Mouse (Mus musculus) kidney, embryonic 16.5 days (tissue): ENCODE measurements around the gene Sult1a1. TPM values are rescaled to one million over a fixed set of nuclear protein-coding genes. Genes with fewer than 3 reads are reported as not detected.

Source experiments
- ATAC-seq: fragments of 200-750 bp; cut with Nextera tagmentation; 2 replicates; pipeline ENCODE4 v1.8.0; 2017; ENCODE audit warnings: moderate TSS enrichment; ENCODE audit not compliant: low FRiP score, low TSS enrichment
- H3K27ac ChIP-seq: fragments of 300-500 bp; sonication (generic); 2 replicates; pipeline ENCODE4 v1.5.1; 2014; ENCODE audit warnings: low read length
- H3K27me3 ChIP-seq: fragments of 300-500 bp; sonication (generic); 2 replicates; pipeline ENCODE4 v1.6.1; 2014; ENCODE audit warnings: low read length, control low read depth, mixed read lengths; ENCODE audit not compliant: insufficient read depth
- H3K36me3 ChIP-seq: fragments of 300-500 bp; sonication (generic); 2 replicates; pipeline ENCODE4 v1.6.1; 2014; ENCODE audit warnings: low read length, control low read depth, mixed read lengths; ENCODE audit not compliant: insufficient read depth
- H3K4me1 ChIP-seq: fragments of 300-500 bp; sonication (generic); 2 replicates; pipeline ENCODE4 v1.6.1; 2014; ENCODE audit warnings: low read length, control low read depth, mixed read lengths; ENCODE audit not compliant: insufficient read depth
- H3K4me2 ChIP-seq: fragments of 300-500 bp; sonication (generic); replicated peaks from 2 replicates; pipeline ENCODE4 v1.6.1; 2014; ENCODE audit warnings: low read depth, low read length
- H3K4me3 ChIP-seq: fragments of 300-500 bp; sonication (generic); 2 replicates; pipeline ENCODE4 v1.5.1; 2014; ENCODE audit warnings: mild to moderate bottlenecking, low read length
- H3K9ac ChIP-seq: fragments of 300-500 bp; sonication (generic); replicated peaks from 2 replicates; pipeline ENCODE4 v1.6.1; 2014; ENCODE audit warnings: low read length
- H3K9me3 ChIP-seq: fragments of 300-500 bp; sonication (generic); 2 replicates; pipeline ENCODE4 v1.6.1; 2016; ENCODE audit warnings: low read length, control low read depth
- WGBS: fragments of 180-500 bp; shearing (Covaris S2); extraction: QIAGEN DNeasy Blood & Tissue Kit; methylation state at CpG from one replicate; pipeline ENCODE4 v1.1.7; 2014; 5-methylcytosine and 5-hydroxymethylcytosine counted together
- polyA plus RNA-seq: library from polyadenylated mRNA; unstranded; fragments of >200 nt; fragmentation: Nextera tagmentation; extraction: Ambion mirVana; gene quantifications from 2 replicates; pipeline ENCODE4 v1.2.1, GENCODE M21; 2015

Gene Sult1a1
- polyA plus RNA-seq, 1 experiment from 2014 or later, result 9.4 TPM

- H3K4me2 ChIP-seq, result no peak overlapping the region
- WGBS, result 63% methylated on average over 5 of the region's 5 CpGs
- 0 out of 2 replicates have a peak, but pooled peaks have one; percentile 23 for ATAC-seq
- H3K27me3 ChIP-seq, result no peaks in the 10 kb centered on the region
- H3K4me3 ChIP-seq, result no peak overlapping the region
- peaks cover 32% of the 10 kb centered on the region for H3K36me3 ChIP-seq
- no peak overlapping the region for H3K9ac ChIP-seq
- H3K4me1 ChIP-seq, result no peaks in the 10 kb centered on the region
- no peaks in the 10 kb centered on the region for H3K9me3 ChIP-seq
- H3K27ac ChIP-seq, result peak overlapping the region; percentile 89
These were observed 7.8 kb downstream of the Sult1a1 start for GRCm38 (mm10) chr7:126668452-126668851.

- no peak overlapping the region for H3K4me3 ChIP-seq
- H3K4me1 ChIP-seq, result no peaks in the 10 kb centered on the region
- ATAC-seq, result no peak
- H3K9me3 ChIP-seq, result no peaks in the 10 kb centered on the region
- 69% methylated on average over 9 of the region's 9 CpGs for WGBS
- no peaks in the 10 kb centered on the region for H3K27me3 ChIP-seq
- H3K9ac ChIP-seq, result no peak overlapping the region
- H3K4me2 ChIP-seq, result no peak overlapping the region
- no peak overlapping the region; the same call in 1 of the 2 replicates for H3K27ac ChIP-seq
- H3K36me3 ChIP-seq, result peaks cover 26% of the 10 kb centered on the region
These were observed 8.6 kb downstream of the Sult1a1 start for GRCm38 (mm10) chr7:126667495-126668090.

DNA sequence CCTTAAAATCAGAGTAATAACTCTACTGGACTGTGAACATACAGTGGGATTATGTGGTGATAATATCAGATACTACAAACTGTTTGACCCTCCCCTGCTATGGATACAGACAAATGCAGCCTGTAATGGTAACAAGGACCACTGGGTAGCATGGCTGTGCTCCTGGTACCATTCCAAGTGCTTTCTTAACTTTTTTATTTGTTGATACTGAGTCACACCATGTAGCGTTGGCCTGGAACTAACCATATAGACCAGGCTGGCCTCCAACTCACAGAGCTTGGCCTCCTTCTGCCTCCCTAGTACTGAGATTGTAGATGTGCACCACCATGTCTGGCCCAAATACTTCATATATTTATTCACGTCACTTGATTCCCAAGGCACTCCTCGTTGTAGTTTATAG, 11.0 kb downstream of the Sult1a1 start:
- ATAC-seq, result no peak
- H3K36me3 ChIP-seq, result peaks cover 15% of the 10 kb centered on the region
- no peak overlapping the region for H3K9ac ChIP-seq
- no peak overlapping the region for H3K4me2 ChIP-seq
- H3K27ac ChIP-seq, result no peak overlapping the region
- H3K27me3 ChIP-seq, result no peaks in the 10 kb centered on the region
- no peak overlapping the region for H3K4me3 ChIP-seq
- H3K9me3 ChIP-seq, result no peaks in the 10 kb centered on the region
- no peaks in the 10 kb centered on the region for H3K4me1 ChIP-seq
- WGBS, result 89% methylated on average over 3 of the region's 3 CpGs

DNA sequence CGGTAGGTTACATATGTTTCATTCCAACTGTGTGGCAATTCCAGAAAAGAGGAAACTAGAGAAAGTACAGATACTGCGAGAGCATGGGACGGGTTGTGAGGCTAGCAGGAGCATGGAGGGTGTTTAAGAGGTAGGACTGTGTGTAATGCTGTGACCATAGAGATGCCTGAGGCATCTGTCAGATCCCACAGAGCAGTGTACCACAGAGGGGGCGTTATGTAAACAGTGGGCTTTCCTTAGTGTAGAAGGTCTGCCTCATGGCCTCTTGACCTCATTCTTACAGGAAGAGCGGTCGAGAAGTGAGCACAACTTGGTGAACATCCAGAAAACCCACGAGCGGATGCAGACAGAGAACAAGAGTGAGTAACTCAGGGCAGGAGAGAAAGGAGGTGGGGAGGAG, 12.6 kb downstream of the Sult1a1 start:
- H3K27me3 ChIP-seq, result no peaks in the 10 kb centered on the region
- H3K9me3 ChIP-seq, result no peaks in the 10 kb centered on the region
- no peaks in the 10 kb centered on the region for H3K4me1 ChIP-seq
- H3K4me3 ChIP-seq, result no peak overlapping the region
- no peak overlapping the region for H3K27ac ChIP-seq
- H3K4me2 ChIP-seq, result no peak overlapping the region
- H3K36me3 ChIP-seq, result peaks cover 15% of the 10 kb centered on the region
- H3K9ac ChIP-seq, result no peak overlapping the region
- ATAC-seq, result 0 out of 2 replicates have a peak, but pooled peaks have one; percentile 39
- WGBS, result 57% methylated on average over 8 of the region's 8 CpGs

- 86% methylated on average over 3 of the region's 3 CpGs for WGBS
- Histone ChIP-seq H3K36me3 (peaks cover under 1% of the 10 kb centered on the region), H3K9ac (no peak overlapping the region), H3K4me1 (no peaks in the 10 kb centered on the region), H3K9me3 (no peaks in the 10 kb centered on the region), H3K27me3 (no peaks in the 10 kb centered on the region), H3K4me2 (no peak overlapping the region), H3K27ac (no peak overlapping the region), H3K4me3 (no peak overlapping the region)
- no peak for ATAC-seq
These were observed 16.5 kb downstream of the Sult1a1 start for GRCm38 (mm10) chr7:126659771-126660170.

DNA sequence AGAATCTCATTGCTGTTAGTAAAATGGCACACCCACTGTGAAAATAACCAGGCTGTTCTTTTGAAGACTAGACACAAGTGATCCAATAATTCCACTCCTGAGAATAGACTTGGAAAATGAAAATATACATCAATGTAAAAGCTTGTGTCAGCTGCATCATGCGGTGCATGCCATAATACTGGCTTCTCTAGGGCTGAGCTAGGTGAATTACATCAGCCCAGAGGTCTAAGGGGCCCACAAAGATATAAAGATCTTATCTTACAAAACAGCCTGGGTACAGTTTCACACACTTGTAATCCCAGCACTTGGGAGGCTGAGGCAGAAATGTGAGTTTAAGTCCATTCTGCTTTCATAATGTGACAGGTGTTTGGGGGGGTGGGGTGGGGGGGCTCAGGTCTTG, 18.7 kb downstream of the Sult1a1 start:
- no peak for ATAC-seq
- Histone ChIP-seq H3K4me3 (no peak overlapping the region), H3K27ac (no peak overlapping the region), H3K36me3 (no peaks in the 10 kb centered on the region), H3K9me3 (no peaks in the 10 kb centered on the region), H3K27me3 (no peaks in the 10 kb centered on the region), H3K4me2 (no peak overlapping the region), H3K4me1 (no peaks in the 10 kb centered on the region), H3K9ac (no peak overlapping the region)
- 91% methylated on average over 1 of the region's 1 CpGs for WGBS

- Histone ChIP-seq H3K4me1 (no peaks in the 10 kb centered on the region), H3K27me3 (no peaks in the 10 kb centered on the region), H3K36me3 (no peaks in the 10 kb centered on the region), H3K9me3 (no peaks in the 10 kb centered on the region), H3K4me3 (no peak overlapping the region), H3K27ac (peak overlapping the region; percentile 36), H3K4me2 (no peak overlapping the region), H3K9ac (no peak overlapping the region)
- ATAC-seq, result no peak
- 75% methylated on average over 3 of the region's 3 CpGs for WGBS
These were observed 20.5 kb downstream of the Sult1a1 start for GRCm38 (mm10) chr7:126655695-126656094.

DNA sequence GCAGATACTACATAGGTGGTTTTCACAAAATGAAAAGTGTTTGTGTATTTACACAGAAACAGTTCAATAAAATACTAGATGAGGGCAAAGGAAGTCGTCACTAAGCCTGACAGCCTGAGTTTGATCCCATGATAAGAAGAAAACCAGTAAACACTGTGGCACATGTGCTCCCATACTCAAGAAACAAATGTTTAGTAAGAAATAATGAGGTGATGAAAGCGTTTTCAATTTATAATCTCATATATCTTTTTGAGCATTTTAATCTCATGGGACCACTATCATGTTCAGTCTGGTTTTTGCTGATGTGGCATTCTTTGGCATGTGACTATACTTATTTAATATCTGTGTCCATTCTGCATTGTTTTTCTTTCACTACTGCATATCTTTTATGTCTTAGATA, 22.2 kb downstream of the Sult1a1 start:
- no peaks in the 10 kb centered on the region for H3K9me3 ChIP-seq
- WGBS, result 68% methylated on average over 2 of the region's 2 CpGs
- no peak overlapping the region for H3K4me3 ChIP-seq

DNA sequence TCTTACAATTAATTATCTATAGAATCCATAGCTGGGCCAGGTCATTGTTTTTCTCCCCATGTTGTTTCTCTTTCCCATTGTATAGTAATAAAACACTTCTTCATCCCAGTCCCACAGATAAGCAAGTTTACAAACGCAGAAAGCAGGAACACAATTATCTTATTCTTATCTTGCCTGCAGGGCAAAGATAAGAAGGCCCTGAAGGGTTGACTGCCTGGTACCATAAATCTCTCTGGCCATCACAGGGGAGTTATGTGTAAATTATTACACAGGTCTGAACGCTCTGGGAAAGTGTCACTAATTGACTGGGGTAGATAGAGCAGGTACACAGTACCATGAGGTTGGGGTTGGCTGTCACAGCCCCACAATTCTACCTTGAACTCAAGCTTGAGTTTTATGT, 25.4 kb downstream of the Sult1a1 start:
- no peak overlapping the region for H3K4me3 ChIP-seq
- 60% methylated on average over 2 of the region's 2 CpGs for WGBS
- no peak overlapping the region for H3K4me2 ChIP-seq
- no peaks in the 10 kb centered on the region for H3K9me3 ChIP-seq
- H3K27me3 ChIP-seq, result no peaks in the 10 kb centered on the region
- H3K27ac ChIP-seq, result no peak overlapping the region
- no peak overlapping the region for H3K9ac ChIP-seq
- ATAC-seq, result no peak
- H3K4me1 ChIP-seq, result peaks cover 10% of the 10 kb centered on the region
- H3K36me3 ChIP-seq, result no peaks in the 10 kb centered on the region

More for the DNA sequence above, 22.2 kb downstream of the Sult1a1 start:
- H3K4me2 ChIP-seq, result no peak overlapping the region
- H3K4me1 ChIP-seq, result peaks cover 6% of the 10 kb centered on the region
- H3K27me3 ChIP-seq, result no peaks in the 10 kb centered on the region
- H3K9ac ChIP-seq, result no peak overlapping the region
- ATAC-seq, result no peak
- no peaks in the 10 kb centered on the region for H3K36me3 ChIP-seq
- no peak overlapping the region for H3K27ac ChIP-seq

DNA sequence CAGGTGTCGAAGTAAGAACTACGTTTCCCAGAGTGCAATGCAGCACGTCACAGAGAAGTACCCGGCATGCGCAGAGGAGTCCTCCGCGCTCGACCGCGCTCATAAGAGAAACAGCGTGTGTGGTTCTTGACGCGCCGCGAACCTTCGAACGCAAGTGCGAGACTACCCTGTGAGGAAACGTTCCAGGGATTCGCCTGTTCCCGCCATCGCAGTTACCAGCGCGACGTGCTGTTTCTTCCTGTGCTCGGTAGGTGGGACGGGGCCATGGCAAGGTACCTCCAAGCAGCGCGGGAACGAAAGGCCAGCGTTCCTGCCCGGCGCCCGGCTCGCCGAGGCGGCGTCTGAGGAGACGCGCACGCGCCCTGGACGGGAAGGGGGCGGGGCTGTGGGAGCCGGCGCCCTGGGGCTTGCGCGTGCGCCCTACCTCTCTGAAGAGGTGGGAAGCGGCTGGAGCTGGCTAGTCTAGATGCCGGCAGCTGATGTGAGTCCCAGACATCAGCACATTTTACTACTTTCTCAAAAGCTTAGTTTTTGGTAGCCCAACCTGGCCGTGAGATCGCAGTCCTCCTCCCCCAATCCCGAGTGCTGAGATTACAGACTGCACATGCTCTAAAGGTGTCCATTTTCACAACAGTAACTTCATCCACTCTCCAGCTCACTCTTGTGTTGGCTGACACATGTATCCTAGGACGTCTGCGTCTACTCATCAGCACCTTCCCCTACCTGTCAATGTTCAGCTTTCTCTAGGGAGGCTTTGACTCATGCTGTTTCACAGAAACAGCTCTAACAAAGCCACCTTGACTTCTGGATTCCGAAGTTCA, 26.8 kb downstream of the Sult1a1 start, which contains the start of gene Sgf29:
TSS of gene Sgf29 (plus strand) at position 79 of the 821 bp plus-strand sequence.
- peaks cover 13% of the 10 kb centered on the region for H3K4me1 ChIP-seq
- H3K9ac ChIP-seq, result peak within 1 kb of the TSS; percentile 89
- H3K27ac ChIP-seq, result peak within 1 kb of the TSS; percentile 97
- 1% methylated on average over 57 of the region's 57 CpGs for WGBS
- ATAC-seq, result peak; percentile 98
- H3K4me3 ChIP-seq, result peak within 1 kb of the TSS; percentile 77
- no peaks in the 10 kb centered on the region for H3K27me3 ChIP-seq
- H3K4me2 ChIP-seq, result peak within 1 kb of the TSS; percentile 85
- no peaks in the 10 kb centered on the region for H3K36me3 ChIP-seq
- H3K9me3 ChIP-seq, result no peaks in the 10 kb centered on the region
